Mouse (Mus musculus) bone marrow macrophage, adult 2 months (primary cell): ENCODE data around the gene Tmub2. TPM values are rescaled to one million over a fixed set of nuclear protein-coding genes. Genes with fewer than 3 reads are reported as not detected.

Source experiments
- H3K27ac ChIP-seq: 2 replicates; pipeline ENCODE4 v1.5.1; 2012; ENCODE audit warnings: low read depth, low read length; ENCODE audit not compliant: insufficient read depth
- H3K4me1 ChIP-seq: 2 replicates; pipeline ENCODE4 v1.6.1; 2012; ENCODE audit warnings: low read length; ENCODE audit not compliant: control insufficient read depth, insufficient read depth
- H3K4me3 ChIP-seq: 2 replicates; pipeline ENCODE4 v1.5.1; 2012; ENCODE audit warnings: mild to moderate bottlenecking, low read length, moderate library complexity; ENCODE audit not compliant: insufficient read depth
- CTCF ChIP-seq: IDR thresholded peaks from 2 replicates; pipeline ENCODE4 v1.5.1; 2012; ENCODE audit warnings: low read depth, mild to moderate bottlenecking, low read length, moderate library complexity
- POLR2A ChIP-seq: IDR thresholded peaks from 2 replicates; pipeline ENCODE4 v1.6.1; 2012; ENCODE audit warnings: mild to moderate bottlenecking, low read depth, low read length, borderline replicate concordance
- polyA plus RNA-seq: library from polyadenylated mRNA; stranded (reverse); fragments of >200 nt; gene quantifications from 2 replicates; pipeline ENCODE4 v1.2.4, GENCODE M21; 2012; ENCODE audit not compliant: missing spikeins, insufficient read depth, insufficient read length

Gene Tmub2
- polyA plus RNA-seq, 1 experiment, result 62.2 TPM

- Histone ChIP-seq H3K4me1 (peaks cover 5% of the 10 kb centered on the region), H3K27ac (no peak overlapping the region), H3K4me3 (no peak overlapping the region)
- TF ChIP-seq POLR2A, result no peak
- TF ChIP-seq CTCF, result no peak
These were observed 37.2 kb downstream of the Tmub2 start for GRCm38 (mm10) chr11:102321931-102322330.

- TF ChIP-seq CTCF (no peak), POLR2A (no peak)
- H3K27ac ChIP-seq, result no peak overlapping the region
- H3K4me3 ChIP-seq, result no peak overlapping the region
- peaks cover 5% of the 10 kb centered on the region for H3K4me1 ChIP-seq
These were observed 38.8 kb downstream of the Tmub2 start for GRCm38 (mm10) chr11:102323516-102323915.

- Histone ChIP-seq H3K27ac (no peak overlapping the region), H3K4me3 (no peak overlapping the region), H3K4me1 (no peaks in the 10 kb centered on the region)
- TF ChIP-seq CTCF (no peak), POLR2A (no peak)
These were observed 42.5 kb downstream of the Tmub2 start for GRCm38 (mm10) chr11:102327250-102327649.

DNA sequence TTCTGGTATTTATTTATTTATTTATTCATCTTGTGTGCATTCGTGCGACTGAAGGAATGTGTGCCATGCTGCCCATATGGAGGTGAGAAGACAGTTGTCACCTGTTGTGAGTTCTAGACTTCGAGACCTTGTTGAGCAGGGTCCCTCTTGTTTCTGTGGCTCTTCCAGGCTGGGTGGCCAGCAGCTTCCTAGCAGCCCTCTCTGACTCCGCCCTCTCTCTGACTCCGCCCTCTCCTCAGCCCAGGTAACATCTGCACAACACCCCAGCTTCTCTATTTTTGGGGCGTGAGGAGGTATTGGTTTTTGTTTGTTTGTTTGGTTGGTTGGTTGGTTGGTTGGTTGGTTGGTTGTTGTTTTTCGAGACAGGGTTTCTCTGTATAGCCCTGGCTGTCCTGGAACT is 43.1 kb downstream of the Tmub2 start:
- TF ChIP-seq CTCF (no peak), POLR2A (no peak)
- no peak overlapping the region for H3K27ac ChIP-seq
- H3K4me1 ChIP-seq, result no peaks in the 10 kb centered on the region
- no peak overlapping the region for H3K4me3 ChIP-seq

- no peak for TF ChIP-seq POLR2A
- TF ChIP-seq CTCF, result no peak
- H3K4me1 ChIP-seq, result no peaks in the 10 kb centered on the region
- H3K27ac ChIP-seq, result no peak overlapping the region
- H3K4me3 ChIP-seq, result no peak overlapping the region
These were observed 44.8 kb downstream of the Tmub2 start for GRCm38 (mm10) chr11:102329518-102329917.

GRCm38 (mm10) chr11:102330039-102330438 is 45.3 kb downstream of the Tmub2 start:
- Histone ChIP-seq H3K4me3 (no peak overlapping the region), H3K4me1 (no peaks in the 10 kb centered on the region), H3K27ac (no peak overlapping the region)
- no peak for TF ChIP-seq CTCF
- TF ChIP-seq POLR2A, result no peak

DNA sequence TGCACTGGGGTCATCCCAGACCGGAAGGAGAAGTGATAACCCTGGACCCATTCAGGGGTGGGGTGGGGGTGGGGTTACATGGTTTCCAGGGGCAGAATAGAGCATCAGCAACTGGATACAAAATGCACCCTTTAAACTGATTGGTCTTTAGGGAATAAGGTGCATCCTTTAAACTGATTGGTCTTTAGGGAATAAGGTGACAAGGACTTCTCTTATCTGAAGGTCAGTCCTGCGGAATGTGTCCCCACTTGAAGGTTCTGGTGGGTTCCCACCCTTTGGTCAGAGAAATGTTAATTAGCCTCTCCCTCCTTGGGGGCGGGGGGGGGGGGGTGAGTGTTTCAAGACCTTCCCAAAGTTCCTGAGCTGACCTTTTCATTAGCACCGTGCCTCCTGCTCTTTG is 47.1 kb downstream of the Tmub2 start:
- H3K27ac ChIP-seq, result no peak overlapping the region
- no peaks in the 10 kb centered on the region for H3K4me1 ChIP-seq
- no peak for TF ChIP-seq CTCF
- no peak for TF ChIP-seq POLR2A
- H3K4me3 ChIP-seq, result no peak overlapping the region

DNA sequence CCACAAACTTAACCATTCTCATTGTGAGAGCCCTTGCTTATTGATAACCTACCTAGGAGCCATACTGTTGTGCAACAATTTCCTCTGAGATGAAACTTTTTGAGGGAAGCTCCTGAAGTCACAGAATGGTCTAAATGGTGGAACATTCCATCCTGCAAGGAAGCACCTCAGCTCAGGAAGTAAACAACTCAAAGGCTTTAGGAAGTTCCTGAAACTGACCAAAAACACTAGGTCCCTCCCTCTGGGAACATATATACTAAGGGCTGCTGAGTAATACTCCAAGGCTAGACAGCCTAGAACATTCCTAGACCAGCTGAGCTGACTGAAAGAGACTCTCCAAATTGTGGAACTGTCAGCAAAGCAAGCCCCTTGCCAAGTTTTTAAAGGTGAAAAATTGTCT is 48.3 kb downstream of the Tmub2 start:
- Histone ChIP-seq H3K27ac (no peak overlapping the region), H3K4me1 (no peaks in the 10 kb centered on the region), H3K4me3 (no peak overlapping the region)
- TF ChIP-seq POLR2A, result no peak
- TF ChIP-seq CTCF, result no peak

DNA sequence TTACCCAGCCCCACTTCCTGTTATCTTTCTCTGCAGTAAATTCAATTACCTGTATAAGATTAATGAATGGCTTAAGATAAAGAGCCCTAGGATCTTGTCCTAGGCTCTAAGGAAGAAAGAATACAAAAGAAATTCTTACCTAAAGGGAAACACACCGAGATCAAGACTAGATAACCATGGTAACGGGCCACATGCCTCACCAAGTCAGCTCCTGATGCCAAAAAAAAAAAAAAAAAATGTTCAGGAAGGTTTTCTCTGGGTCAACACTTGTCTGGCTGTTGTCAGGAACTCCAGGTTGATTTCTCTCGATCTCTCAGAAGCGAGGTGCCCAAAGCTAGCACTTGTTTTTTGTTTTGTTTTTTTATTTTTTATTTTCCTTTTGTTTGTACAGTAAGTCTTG is 49.3 kb downstream of the Tmub2 start:
- H3K27ac ChIP-seq, result no peak overlapping the region

DNA sequence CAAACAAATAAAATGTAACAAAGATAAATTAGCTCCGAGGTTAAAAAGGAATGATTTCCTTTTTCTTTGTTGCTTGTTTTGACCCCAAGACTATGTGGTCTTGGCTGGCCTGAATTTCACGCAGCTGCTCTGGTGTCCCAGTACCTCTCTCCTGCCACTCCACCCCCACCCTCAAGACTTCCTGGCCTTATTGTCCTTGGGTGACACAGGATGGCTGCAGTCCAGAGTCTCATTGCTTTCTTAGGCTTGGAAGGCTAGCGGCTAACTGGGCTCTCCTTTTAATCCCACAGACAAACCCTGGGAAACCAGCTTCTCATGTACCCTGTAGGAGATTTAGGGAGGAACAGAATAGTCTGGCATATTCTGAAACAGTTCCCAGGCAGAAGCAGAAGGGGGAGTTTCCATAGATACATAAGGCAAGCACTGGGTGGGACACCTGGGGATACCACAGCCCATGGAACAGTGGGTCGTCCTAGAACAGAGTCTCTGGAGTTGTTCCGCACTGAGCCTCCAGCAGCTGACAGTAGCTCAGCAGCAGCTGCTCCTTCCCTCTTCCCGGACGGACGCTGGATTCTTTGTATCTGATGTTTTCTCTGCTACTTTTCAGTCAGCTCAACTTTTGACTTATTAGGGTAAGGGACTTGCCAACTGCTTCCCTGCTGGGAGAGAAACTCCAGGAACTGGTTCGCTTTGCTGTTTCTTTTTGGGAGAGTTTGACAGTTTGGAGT is 50.4 kb downstream of the Tmub2 start:
- TF ChIP-seq CTCF, result no peak
- TF ChIP-seq POLR2A, result no peak
- peaks cover 10% of the 10 kb centered on the region for H3K4me1 ChIP-seq
- no peak overlapping the region for H3K27ac ChIP-seq
- H3K4me3 ChIP-seq, result no peak overlapping the region

More for the DNA sequence above, 49.3 kb downstream of the Tmub2 start:
- TF ChIP-seq POLR2A, result no peak
- no peak for TF ChIP-seq CTCF
- no peak overlapping the region for H3K4me3 ChIP-seq
- H3K4me1 ChIP-seq, result peaks cover 6% of the 10 kb centered on the region
